Mouse (Mus musculus): ENCODE measurements around the gene Syngap1. TPM values are rescaled to one million over a fixed set of nuclear protein-coding genes. Genes with fewer than 3 reads are reported as not detected.
A peak's percentile ranks its signal among the peaks of the same experiment; 100 is the strongest.

Gene Syngap1
- polyA plus RNA-seq, 2 experiments from 2014 or later = not detected

DNA sequence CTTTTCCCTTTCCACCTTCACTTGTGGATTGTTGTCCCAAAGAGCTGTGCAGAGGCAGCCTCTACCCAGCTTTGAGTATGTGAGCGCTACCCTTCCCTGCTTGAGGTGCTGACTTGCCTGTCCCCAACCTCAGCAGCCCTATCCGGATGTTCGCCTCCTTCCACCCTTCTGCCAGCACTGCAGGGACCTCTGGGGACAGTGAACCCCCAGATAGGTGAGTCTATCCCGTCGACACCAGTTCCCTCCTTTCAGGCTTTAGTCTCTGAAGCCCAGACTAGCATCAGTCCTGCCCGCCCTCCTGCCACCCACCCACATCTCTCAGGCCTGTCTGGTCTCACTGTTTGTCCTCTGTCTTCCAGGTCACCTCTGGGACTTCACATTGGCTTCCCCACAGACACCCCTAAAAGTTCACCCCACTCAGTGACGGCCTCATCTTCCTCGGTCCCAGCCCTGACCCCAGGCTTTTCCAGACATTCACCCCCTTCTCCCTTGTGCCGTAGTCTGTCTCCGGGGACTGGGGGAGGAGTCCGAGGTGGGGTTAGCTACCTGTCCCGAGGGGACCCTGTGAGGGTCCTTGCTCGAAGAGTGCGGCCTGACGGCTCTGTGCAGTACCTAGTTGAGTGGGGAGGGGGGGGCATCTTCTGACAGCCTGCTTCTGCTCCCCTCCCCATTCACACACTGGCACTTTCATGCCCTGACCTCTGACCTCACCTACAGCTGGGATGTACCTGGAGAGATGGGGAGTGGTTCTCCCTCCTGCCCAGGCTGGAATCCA is 3.9 kb upstream of the Syngap1 start:
- no peak for ATAC-seq

DNA sequence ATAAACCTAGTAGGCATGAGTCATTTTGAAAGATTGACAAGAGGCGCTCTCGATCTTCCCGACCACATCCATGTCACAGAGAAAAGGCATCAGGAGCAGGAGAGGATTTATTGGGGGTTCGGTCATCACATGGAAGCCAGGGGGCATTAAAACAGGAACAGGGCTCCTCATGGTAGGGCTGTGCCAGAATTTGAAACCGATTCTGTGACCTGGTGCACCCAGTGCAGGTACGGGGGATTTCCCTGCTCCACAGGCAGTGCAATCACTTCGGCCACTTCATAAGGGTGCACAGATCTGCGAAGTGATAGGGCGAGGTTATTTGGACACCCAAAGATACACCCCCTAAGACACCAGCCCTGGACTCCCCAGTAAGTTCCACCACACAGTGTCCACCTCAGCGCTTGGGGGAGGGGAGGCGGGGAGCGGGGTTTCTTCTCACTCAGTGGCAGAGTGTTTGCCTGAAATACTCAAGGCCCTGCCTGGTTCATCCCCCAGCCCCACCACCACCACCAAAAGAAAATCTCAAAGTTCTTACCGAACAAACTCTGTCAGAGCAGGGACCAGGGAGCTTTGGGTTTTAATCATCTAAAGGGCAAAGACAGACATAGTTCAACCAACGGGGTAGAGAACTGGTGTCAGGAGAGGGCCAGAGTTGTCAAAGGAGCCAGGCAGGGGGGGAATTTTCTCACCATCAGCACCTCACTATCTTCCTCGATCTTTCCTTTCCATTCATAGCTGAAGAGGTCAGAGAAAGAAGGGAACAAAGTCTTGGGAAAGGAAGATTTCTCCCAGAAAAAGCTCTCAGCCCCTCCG is 3.0 kb upstream of the Syngap1 start:
- no peak for ATAC-seq

DNA sequence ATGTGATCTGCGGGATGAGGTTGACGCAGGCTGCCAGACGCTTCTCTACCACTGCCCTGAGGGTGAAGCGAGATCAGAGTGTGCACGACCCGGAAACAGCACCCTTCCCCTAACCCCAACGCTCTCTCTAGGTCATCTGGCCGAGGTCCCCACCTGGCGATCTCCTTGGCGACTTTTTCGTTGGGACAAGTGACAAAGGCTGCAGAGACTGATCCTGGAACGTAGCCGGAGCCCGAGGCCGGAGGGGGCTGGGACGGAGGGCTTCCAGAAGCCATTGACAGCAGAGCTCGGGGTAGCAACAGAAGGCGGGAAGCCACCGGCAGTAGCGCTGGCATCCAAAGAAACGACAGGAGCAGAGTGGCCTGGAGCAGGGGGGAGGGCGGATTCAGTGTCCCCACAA is 2.3 kb upstream of the Syngap1 start:
- ATAC-seq = no peak

DNA sequence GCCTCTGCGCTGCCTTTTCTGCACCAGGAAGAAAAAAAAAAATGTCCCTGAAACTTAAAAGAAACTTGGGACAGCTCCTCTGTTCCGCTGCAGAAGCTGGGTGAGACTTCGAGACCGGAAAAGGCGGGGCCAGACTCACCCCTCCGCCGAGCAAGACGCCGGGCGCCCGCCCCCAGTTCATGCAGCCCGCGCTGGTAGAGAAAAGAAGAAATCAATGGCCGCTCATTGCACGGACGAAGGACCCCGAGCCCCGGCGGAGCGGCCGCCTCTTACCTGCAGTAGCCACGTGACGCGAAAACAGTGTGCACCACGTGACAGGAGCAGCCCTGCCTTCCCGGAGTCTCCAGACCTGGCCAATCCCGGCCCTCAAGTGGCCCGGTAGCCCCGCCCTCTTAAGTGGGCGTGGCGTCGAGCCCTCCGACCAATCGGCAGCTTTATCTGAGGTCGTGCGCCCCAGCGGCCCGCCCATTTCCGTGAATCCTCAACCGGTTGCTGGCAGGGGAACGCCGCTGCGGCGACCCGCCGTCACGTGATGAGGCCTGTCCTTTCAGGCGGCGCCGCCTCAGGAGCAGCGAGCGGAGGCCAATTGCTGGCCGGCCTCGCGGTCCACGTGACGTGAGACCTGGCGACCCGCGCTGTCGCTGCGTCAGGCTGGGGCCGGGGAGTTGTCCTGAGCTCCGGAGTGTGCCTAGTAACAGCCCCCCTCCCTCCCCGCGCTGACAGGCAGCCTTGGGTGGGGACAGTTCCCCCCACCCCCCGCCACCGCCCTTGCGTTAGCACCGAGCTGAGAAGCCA is 1.7 kb upstream of the Syngap1 start, which contains the start of gene Cuta:
Gene Cuta (minus strand): TSS at position 392 of the 795 bp plus-strand sequence.
- peak; percentile 89 for ATAC-seq

DNA sequence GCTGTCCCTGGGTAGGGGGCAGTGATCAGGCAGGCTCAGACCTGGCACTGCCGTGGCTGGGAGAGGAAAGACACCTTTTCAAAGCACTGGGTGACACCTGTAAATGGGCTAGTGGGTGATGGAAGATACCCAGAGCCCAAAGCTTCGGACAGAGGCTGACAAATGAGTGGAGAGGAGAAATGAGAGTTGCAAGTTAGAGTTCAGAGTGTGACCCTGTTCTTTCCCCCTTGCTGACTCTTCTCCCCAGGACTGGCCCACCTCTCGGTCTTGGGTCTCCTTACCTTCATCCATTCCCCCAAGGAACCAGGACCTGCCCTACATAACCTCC is 1.1 kb upstream of the Syngap1 start:
- ATAC-seq = no peak

DNA sequence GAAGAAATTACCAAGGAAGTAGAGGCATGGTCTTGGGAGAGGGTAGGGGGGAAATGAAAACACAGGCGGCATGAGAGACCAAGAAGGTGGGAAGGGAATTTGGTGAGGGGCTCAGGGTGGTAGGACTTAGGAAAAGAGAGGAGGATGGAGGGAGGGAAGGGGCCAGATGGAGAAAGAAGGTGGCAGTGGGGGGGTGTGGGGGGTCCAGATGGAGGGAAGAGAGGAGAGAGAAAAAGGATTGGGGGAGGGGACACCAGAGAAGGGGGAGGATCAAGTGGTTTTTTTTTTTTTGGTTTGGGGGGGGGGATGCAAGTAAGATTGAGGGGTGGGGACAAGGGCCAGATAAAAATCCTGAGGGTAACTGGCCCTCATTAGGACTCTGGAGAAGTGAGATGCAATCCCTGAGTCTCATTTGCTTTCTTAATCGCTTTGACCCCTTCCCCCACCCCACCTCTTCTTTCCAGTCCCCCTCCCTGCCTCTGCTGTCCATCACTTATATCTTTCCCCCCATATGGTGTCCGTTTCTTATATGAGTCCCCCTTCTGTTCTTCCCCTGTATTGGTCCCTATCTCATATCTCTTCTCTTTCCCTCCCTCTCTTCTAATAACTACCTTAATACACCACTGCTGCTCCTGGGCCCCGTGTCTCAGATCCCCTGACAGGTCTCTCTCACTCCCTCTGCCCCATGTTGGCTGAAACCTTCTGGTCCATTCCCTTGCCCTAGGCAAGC is 953 bp downstream of the Syngap1 start:
- no peak for ATAC-seq

DNA sequence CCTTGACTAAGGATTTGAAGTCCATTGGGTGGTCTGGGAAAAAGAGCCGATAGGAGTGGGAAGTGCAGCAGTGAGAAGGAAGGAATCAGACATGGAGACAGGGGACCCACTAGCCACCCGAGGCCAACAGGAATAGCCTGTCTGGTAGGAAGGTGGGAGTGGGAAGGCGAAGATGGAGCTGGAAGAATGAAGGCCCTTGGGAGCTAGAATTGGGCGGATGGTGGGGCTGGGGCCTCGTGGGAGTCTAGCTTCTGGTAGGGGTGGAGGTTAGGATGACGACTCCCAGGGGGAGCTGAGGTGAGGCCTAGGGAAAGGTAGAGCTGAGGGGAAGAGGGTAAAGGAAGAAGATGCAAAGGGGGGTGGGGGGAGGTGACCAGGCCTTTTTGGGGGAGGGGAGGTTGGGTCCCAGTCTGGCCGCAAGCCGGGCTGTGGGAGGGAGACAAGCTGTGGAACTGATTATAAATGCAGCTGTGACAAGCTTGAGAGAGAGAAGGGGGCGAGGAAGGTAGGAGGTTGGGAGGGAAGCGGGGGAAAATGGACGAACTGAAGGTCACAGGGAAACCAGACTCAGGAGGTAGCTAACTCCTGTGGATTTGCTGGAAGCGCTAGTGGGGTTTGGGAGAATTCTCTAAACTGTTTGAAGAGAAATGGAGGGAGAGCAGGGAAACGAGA is 4.9 kb downstream of the Syngap1 start:
- ATAC-seq = no peak

DNA sequence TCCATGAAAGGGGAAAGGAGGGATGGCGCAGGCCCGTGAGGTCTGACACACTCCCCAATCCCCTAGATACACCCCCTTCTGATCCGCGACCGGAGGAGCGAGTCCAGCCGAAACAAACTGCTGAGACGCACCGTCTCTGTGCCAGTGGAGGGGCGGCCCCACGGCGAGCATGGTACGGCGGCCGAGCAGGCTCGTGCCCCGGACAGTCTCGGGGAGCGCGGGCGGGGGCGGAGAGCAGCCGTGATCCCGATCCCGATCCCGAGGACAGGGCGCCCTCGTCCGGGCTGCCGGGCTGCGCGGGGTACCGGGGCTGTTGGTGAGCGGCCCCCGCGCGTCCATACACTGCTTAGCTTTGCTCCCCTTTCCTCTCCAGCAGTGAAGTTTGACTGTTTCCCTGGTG is 5.5 kb downstream of the Syngap1 start:
- no peak for ATAC-seq

DNA sequence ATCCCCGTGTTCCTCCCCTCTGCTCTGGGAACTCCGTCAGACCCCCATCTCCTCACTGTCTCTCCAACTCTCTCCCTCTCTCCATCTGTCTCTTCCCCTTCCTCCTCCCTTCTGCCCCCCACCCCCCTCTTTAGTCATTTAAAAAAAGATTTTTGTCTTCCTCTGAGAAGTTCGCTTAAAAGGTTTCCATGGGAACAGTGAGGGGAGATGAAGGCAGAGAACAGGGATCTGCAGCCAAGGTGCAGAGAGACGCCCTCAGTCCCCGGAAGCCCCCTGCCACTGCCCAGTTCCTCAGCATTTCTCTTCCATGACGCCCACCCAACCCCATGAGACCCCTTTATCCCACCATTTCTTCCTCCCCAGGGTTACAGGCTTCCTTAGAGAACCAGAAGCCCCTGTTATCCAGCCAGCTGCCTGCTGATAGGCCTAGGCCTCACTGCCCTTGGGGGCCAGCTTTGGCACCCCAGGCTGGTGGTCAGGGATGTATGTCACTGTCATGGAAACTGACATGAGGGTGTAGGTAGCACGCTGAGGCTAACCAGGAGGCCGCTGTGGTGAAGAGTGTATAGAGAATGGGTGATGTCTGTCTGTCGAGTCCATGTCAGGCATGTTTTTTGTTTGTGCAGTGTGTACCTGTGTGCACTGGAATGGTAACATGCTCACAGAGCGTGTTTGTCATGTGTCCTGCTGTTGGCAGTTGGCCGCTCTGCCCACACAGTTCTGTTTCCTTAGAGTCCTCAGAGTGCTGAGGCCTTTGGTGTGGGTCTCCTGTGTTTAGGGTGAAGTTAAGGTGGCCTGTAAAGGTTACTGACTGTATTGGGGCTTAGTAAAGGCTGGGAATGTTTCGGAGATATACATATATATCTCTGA is 6.4 kb downstream of the Syngap1 start:
- no peak for ATAC-seq

DNA sequence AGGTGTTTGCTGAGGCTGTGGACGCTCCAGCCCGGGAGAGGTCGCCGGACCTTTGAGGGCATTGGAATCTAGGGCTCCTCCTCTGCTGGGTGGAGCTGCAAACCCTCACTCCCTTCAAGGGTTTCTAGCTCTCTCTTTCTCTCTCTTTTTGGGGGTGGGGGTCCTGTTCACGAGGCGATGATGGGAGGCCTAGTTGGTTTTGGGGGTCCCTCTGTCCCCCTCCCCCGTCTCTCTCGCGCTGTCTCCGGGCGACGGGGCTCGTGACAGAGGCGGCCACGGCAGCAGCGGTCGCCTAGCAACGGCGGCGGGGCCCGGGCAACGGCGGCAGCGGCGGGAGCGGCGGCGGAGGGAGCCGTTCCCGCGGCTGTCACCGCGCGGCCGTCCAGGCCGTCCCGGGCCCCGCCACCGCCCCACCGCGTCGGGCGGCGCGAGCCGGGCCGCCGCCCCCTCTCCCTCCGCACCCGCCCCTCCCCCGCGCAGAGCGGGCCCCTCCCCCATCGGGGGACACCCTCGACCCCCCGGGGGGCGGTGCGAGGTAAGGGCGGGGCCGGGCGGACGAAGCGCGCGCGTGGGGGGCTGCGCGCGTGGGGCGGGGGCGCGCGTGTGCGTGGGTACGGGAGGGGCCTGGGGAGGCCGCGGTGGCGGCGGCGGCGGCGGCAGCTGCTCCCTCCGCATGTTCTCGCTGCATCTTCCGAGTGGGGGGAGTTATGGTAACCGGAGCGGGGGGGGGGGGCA is 7.4 kb downstream of the Syngap1 start:
- no peak for ATAC-seq

DNA sequence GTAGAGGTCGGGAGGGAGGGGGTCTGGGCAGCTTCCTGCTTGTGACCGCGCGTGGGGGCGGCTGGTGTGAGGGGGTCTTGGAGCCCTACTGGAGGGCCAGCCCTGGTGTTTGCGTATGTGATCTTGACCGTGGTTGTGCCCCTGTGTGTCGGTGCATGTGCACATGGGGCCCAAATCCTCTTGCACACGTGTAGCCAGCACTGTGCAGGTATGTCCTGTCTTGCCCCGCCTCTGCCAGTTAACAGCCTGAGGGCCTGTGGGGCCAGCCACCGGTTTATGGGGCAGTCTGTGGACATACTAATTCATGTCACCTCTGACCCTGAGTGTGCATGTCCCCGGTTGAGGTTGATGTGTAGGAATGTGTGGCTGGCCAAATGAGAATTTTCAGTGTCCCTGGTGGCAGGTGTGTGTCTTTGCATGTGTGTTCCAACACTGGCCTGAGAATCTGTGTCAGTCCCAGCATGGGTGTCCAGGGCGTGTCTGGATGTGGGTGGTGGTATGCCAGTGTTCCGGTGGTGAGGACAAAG is 8.1 kb downstream of the Syngap1 start:
- no peak for ATAC-seq

DNA sequence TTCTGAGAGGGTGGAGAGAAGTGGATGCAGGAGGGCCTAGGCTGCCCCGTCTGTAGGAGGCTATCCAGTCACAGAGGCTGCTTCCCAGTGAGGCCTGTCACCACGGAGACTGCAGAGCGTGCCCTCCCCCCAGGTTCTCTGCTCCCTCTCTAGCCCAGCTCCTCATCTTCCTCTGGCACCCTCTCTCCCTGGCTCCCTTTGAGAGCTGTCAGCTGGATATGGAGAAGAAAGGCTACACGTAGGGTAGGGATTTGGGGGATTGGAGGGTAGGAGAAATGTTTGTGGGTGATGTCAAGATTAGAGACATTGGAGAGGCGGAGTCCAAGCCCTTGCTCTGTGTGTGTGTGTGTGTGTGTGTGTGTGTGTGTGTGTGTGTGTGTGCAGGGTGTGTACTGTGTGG is 8.8 kb downstream of the Syngap1 start:
- no peak for ATAC-seq

DNA sequence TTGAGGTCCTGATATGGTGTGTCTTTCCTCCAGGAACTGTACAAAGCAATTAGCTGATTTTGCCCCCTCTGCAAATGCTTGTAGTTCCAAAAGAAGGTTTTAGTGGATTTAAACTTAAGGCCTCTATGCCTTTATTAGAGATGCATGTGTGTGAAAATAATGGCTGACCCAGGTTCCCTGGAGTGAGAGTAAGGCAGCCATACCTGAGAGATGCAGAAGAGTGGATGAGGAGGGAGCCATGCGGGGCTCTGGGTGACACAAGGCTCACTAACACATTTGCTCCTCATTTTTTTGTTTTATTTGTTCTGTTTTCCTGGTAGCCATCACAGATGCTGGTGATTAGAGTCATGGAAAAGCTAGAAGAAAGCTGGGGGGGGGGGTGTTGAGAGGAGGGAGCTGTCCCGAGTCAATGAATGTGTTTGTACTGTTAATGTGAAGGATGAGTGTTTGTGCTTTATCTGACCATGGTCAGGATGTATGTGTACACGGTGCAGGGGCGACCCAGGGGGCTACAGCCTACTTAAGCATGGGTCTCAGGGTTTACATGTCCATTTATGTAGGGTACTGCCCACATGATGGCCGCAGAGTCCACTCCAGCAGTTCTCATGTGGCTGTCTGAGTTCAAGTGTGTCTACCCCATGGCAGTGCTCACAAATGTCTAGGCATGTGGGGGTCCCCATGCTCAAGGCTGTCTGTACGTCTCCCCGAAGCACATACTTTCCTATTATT is 9.7 kb downstream of the Syngap1 start:
- no peak for ATAC-seq

DNA sequence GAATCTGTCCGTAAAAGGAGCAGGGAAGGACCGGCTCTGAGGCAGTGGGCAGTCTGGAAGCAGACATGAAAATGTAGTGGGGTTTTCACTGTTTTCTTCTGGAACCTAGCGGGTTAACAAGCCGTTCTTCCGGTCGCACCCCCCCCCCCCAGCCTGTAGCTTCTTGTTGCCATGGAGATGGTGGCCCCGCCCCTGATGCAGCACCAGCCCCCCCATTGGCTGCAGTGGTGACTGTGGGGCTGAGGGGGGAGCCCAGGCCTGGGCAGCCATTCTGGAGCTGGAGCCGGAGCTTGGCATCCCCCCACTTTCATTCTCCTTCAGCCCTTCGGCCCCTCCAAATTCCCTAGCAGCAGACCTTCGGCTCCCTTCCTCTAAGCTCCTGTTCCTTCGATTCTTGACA is 10.4 kb downstream of the Syngap1 start:
- peak; percentile 49 for ATAC-seq

DNA sequence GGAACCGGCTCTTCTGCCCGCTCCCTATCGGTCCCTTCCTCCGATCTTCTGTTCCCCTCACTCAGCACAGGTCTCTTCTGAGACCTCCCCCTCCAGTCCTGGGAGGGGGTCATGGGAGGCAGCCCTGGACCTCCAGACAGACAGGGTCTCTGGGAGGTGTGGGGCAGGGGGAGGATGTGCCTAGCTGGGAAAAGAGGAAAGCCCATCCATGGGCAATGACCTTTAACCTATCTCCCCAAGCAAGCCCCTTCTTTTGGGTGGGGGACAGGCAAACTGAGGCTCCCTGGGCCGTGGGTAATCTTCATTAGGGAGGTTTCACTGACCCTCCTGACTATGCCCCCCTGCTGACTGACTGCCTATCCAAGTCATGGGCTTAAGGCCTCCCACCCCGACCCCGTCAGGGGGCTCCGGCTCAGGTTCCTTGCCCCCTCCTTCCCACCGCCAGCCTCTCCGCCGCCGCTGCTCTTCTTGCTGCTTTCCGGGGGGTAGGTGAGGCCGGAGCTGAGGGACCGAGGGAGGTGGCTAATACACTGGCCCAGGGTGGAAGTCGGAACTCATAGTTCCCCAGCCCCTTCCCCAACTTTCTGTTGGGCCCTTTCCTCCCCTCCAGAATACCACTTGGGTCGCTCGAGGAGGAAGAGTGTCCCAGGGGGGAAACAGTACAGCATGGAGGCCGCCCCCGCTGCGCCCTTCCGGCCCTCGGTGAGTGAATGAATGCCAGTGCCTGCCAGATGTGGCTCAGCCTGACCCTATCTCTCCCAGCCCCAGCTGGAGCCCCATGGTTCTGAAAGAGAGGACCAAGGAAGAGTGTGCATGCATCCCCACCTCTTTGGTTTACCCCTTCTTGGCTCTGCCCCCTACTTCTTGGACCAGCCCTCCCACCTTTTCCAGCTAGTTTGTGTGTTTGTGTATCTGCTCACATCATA is 11.2 kb downstream of the Syngap1 start:
- ATAC-seq = no peak

DNA sequence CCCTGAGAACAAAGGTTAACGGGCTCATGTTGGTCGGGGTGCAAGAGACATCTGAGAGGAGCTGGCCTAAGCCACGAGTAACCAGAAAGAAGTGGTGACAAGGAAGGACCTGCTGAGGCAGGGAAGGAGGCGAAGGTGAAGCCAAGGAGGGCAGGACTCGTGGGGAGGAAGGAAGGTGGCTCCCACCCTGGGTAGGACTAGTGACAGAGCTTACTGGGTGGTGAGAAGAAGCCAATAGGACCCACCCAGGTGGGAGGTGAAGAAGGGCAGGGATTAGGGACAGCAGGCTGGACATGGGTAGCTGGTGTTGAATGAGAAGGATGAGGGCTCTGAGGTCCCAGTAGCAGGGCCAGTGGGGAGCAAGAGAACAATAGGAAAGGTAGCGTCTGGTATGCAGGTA is 12.1 kb downstream of the Syngap1 start:
- ATAC-seq = no peak

DNA sequence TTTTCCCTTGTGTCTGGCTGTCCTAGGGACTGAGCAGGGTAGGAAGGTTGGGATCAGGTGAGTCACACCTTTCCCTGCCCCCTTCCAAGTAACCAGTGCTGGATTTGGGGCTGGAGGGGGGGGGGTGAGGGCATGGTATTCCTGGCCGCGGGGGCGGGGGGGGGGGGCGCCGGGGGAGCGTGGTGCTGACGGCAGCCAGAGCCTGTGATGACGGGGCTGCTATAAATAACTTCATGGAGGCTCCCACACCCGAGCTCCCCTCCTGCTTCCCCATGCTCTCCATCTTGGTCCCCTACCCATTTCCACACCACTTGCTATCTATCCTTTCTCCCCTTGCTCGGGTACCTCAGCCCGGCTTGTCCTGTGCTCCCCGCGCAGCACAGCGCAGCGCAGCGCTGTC is 12.7 kb downstream of the Syngap1 start:
- no peak for ATAC-seq

DNA sequence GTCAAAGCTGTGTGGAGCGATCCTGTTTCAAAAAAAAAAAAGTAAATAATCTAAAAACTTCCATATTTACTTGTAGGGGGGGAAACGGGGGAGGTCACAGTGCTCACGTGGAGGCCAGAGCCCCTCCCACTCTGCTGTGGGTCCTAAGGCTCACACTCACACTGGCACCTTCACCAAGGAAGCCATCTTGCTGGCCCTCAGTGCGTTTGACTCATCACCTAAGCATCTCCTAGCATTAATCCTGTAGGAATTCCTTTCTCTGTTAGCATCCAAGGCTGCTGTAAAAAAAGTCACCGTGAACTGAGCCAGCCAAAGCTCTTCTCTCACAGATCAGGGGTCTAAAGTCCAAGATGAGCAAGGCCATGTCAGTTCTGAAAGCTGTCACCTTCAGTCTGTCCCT is 15.3 kb downstream of the Syngap1 start:
- no peak for ATAC-seq
